Mouse (Mus musculus) forebrain, embryonic 14.5 days (tissue): Measurements from ENCODE around the gene Naaladl2. TPM values are rescaled to one million over a fixed set of nuclear protein-coding genes. Genes with fewer than 3 reads are reported as not detected.

ENCODE experiments used
- ATAC-seq: fragments of 200-750 bp; cut with Nextera tagmentation; 2 replicates; pipeline ENCODE4 v1.8.0; 2017; ENCODE audit warnings: mild to moderate bottlenecking, moderate library complexity
- DNase-seq: peaks from one replicate; pipeline ENCODE4 v3.0.0-alpha.2; 2015; ENCODE audit warnings: low spot score
- H3K27ac ChIP-seq: fragments of 300-500 bp; sonication (generic); 2 replicates; pipeline ENCODE4 v1.5.1; 2014; ENCODE audit warnings: low read depth, mild to moderate bottlenecking, control low read depth, low read length, moderate library complexity
- H3K27me3 ChIP-seq: fragments of 300-500 bp; sonication (generic); replicated peaks from 2 replicates; pipeline ENCODE4 v1.6.1; 2014; ENCODE audit warnings: low read length, control low read depth, mixed read lengths; ENCODE audit not compliant: control insufficient read depth, insufficient read depth
- H3K36me3 ChIP-seq: fragments of 300-500 bp; sonication (generic); 2 replicates; pipeline ENCODE4 v1.6.1; 2014; ENCODE audit warnings: low read length, control low read depth; ENCODE audit not compliant: control insufficient read depth, insufficient read depth
- H3K4me1 ChIP-seq: fragments of 300-500 bp; sonication (generic); 2 replicates; pipeline ENCODE4 v1.6.1; 2014; ENCODE audit warnings: antibody characterized with exemption, low read length, control low read depth; ENCODE audit not compliant: control insufficient read depth, insufficient read depth
- H3K4me2 ChIP-seq: fragments of 300-500 bp; sonication (generic); 2 replicates; pipeline ENCODE4 v1.6.1; 2014; ENCODE audit warnings: mild to moderate bottlenecking, control low read depth, low read length
- H3K4me3 ChIP-seq: fragments of 300-500 bp; sonication (generic); 2 replicates; pipeline ENCODE4 v1.5.1; 2014; ENCODE audit warnings: low read depth, low read length, control low read depth
- H3K9ac ChIP-seq: fragments of 300-500 bp; sonication (generic); 2 replicates; pipeline ENCODE4 v1.6.1; 2014; ENCODE audit warnings: mild to moderate bottlenecking, low read length, control low read depth, moderate library complexity
- H3K9me3 ChIP-seq: fragments of 300-500 bp; sonication (generic); replicated peaks from 2 replicates; pipeline ENCODE4 v1.6.1; 2016; ENCODE audit warnings: low read length, control low read depth, mixed read lengths; ENCODE audit not compliant: control insufficient read depth
- WGBS: fragments of 180-500 bp; shearing (Covaris S2); extraction: QIAGEN DNeasy Blood & Tissue Kit; methylation state at CpG from one replicate; pipeline ENCODE4 v1.1.7; 2014; 5-methylcytosine and 5-hydroxymethylcytosine counted together
- polyA plus RNA-seq: library from polyadenylated mRNA; unstranded; fragments of >200 nt; fragmentation: Nextera tagmentation; extraction: Ambion mirVana; gene quantifications from 2 replicates; pipeline ENCODE4 v1.2.1, GENCODE M21; 2014

The Naaladl2 gene
- polyA plus RNA-seq, 1 experiment from 2014 or later = 0.30 TPM

- no peaks in the 10 kb centered on the region for H3K4me1 ChIP-seq
- DNase-seq = no peak
These were observed 1197.9 kb downstream of the Naaladl2 start for GRCm38 (mm10) chr3:23946182-23946581.

GRCm38 (mm10) chr3:23937299-23937698, 1206.8 kb downstream of the Naaladl2 start:
- no peak overlapping the region for H3K4me2 ChIP-seq
- H3K27me3 ChIP-seq = no peaks in the 10 kb centered on the region
- WGBS = 38% methylated on average over 5 of the region's 5 CpGs
- H3K36me3 ChIP-seq = no peaks in the 10 kb centered on the region
- no peaks in the 10 kb centered on the region for H3K9me3 ChIP-seq
- no peak overlapping the region for H3K9ac ChIP-seq
- 0 out of 2 replicates have a peak overlapping the region, but pooled peaks have one; percentile 21 for H3K27ac ChIP-seq
- H3K4me1 ChIP-seq = no peaks in the 10 kb centered on the region
- DNase-seq = peak; percentile 73
- H3K4me3 ChIP-seq = no peak overlapping the region
- peak; percentile 48; the same call in 1 of the 2 replicates for ATAC-seq

More at GRCm38 (mm10) chr3:23946182-23946581, 1197.9 kb downstream of the Naaladl2 start:
- Histone ChIP-seq H3K9ac (no peak overlapping the region), H3K4me2 (no peak overlapping the region), H3K27me3 (no peaks in the 10 kb centered on the region), H3K4me3 (no peak overlapping the region), H3K9me3 (no peaks in the 10 kb centered on the region), H3K27ac (no peak overlapping the region), H3K36me3 (no peaks in the 10 kb centered on the region)
- WGBS = 88% methylated on average over 2 of the region's 2 CpGs
- ATAC-seq = no peak

- no peaks in the 10 kb centered on the region for H3K36me3 ChIP-seq
- no peaks in the 10 kb centered on the region for H3K27me3 ChIP-seq
- H3K4me3 ChIP-seq = no peak overlapping the region
- 92% methylated on average over 4 of the region's 4 CpGs for WGBS
- no peaks in the 10 kb centered on the region for H3K9me3 ChIP-seq
- no peaks in the 10 kb centered on the region for H3K4me1 ChIP-seq
- H3K4me2 ChIP-seq = no peak overlapping the region
- H3K27ac ChIP-seq = no peak overlapping the region
- no peak overlapping the region for H3K9ac ChIP-seq
- DNase-seq (no peak), ATAC-seq (no peak)
These were observed 1216.0 kb downstream of the Naaladl2 start for GRCm38 (mm10) chr3:23928097-23928496.

GRCm38 (mm10) chr3:23907682-23908081, 1236.4 kb downstream of the Naaladl2 start:
- Histone ChIP-seq H3K27ac (no peak overlapping the region), H3K36me3 (no peaks in the 10 kb centered on the region), H3K4me1 (no peaks in the 10 kb centered on the region), H3K4me2 (no peak overlapping the region), H3K4me3 (no peak overlapping the region), H3K27me3 (no peaks in the 10 kb centered on the region), H3K9ac (no peak overlapping the region), H3K9me3 (no peaks in the 10 kb centered on the region)
- DNase-seq (no peak), ATAC-seq (no peak)
- 64% methylated on average over 1 of the region's 1 CpGs for WGBS

GRCm38 (mm10) chr3:23865688-23866087, 1278.4 kb downstream of the Naaladl2 start:
- Histone ChIP-seq H3K27me3 (no peaks in the 10 kb centered on the region), H3K4me1 (no peaks in the 10 kb centered on the region), H3K36me3 (no peaks in the 10 kb centered on the region), H3K27ac (no peak overlapping the region), H3K9me3 (no peaks in the 10 kb centered on the region), H3K4me3 (no peak overlapping the region), H3K4me2 (no peak overlapping the region), H3K9ac (no peak overlapping the region)
- whole genome bisulfite sequencing = 95% methylated on average over 1 of the region's 1 CpGs
- no peak for DNase-seq
- ATAC-seq = no peak

GRCm38 (mm10) chr3:23857275-23857674, 1286.8 kb downstream of the Naaladl2 start:
- no peak for DNase-seq
- H3K27me3 ChIP-seq = no peaks in the 10 kb centered on the region
- no peaks in the 10 kb centered on the region for H3K4me1 ChIP-seq
- H3K9ac ChIP-seq = no peak overlapping the region
- ATAC-seq = no peak
- H3K4me3 ChIP-seq = no peak overlapping the region
- H3K36me3 ChIP-seq = no peaks in the 10 kb centered on the region
- WGBS = 66% methylated on average over 1 of the region's 1 CpGs
- H3K9me3 ChIP-seq = no peaks in the 10 kb centered on the region
- no peak overlapping the region for H3K4me2 ChIP-seq
- no peak overlapping the region for H3K27ac ChIP-seq

GRCm38 (mm10) chr3:23817585-23817984, 1326.5 kb downstream of the Naaladl2 start:
- no peak overlapping the region for H3K4me2 ChIP-seq
- DNase-seq (no peak), ATAC-seq (no peak)
- no peaks in the 10 kb centered on the region for H3K9me3 ChIP-seq
- no peaks in the 10 kb centered on the region for H3K27me3 ChIP-seq
- H3K9ac ChIP-seq = no peak overlapping the region
- no peak overlapping the region for H3K4me3 ChIP-seq
- H3K4me1 ChIP-seq = no peaks in the 10 kb centered on the region
- H3K27ac ChIP-seq = no peak overlapping the region
- no peaks in the 10 kb centered on the region for H3K36me3 ChIP-seq

GRCm38 (mm10) chr3:23758746-23759145, 1385.3 kb downstream of the Naaladl2 start:
- WGBS = 94% methylated on average over 1 of the region's 1 CpGs
- H3K4me3 ChIP-seq = no peak overlapping the region
- H3K9ac ChIP-seq = no peak overlapping the region
- no peaks in the 10 kb centered on the region for H3K9me3 ChIP-seq
- H3K27me3 ChIP-seq = no peaks in the 10 kb centered on the region
- DNase-seq = no peak
- ATAC-seq = no peak
- no peak overlapping the region for H3K4me2 ChIP-seq
- H3K36me3 ChIP-seq = no peaks in the 10 kb centered on the region
- no peak overlapping the region for H3K27ac ChIP-seq
- no peaks in the 10 kb centered on the region for H3K4me1 ChIP-seq
